Mouse (Mus musculus): ENCODE measurements around the gene Cela3b.

DNA sequence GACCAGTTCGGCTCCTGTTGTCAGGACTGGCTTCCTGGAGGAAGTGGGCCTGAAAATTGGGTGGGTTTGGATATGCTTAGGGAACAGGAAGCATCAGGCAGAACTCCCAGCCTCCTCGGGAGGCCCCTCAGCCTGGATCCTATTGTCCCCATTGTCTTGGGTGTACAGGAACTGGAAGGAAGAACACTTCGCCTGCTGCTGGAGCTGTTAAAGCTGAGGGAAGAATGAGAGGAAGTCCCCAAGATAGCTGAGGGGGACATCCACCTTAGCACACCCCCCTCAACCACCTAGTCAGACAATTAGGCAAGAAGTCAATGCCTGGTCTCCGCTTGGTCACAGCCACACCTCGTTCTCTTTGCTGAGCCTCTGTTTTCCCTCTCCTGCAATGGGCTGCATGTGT is 48.0 kb upstream of the Cela3b start:
- no peak for TF ChIP-seq MAX (IDR thresholded peaks at IDR 0.05; ENCODE audit: low read length)
- TF ChIP-seq POLR2A (IDR thresholded peaks at IDR 0.05; ENCODE audit: low read depth, low read length), result no peak
- no peak for TF ChIP-seq CTCF (conservative IDR thresholded peaks at IDR 0.05 in 1 of 2, IDR thresholded peaks at IDR 0.05 in 1 of 2; ENCODE audit: low read depth in 2 of 2, low read length in 2 of 2)
- TF ChIP-seq POLR2AphosphoS2 (IDR thresholded peaks at IDR 0.05; ENCODE audit: low read depth, low read length), result no peak
- no peak for TF ChIP-seq JUN (IDR thresholded peaks at IDR 0.05; ENCODE audit: insufficient read depth, low read depth, low read length)
- no peak for TF ChIP-seq SIN3A (IDR thresholded peaks at IDR 0.05; ENCODE audit: low read length)
- no peak for TF ChIP-seq GABPA (IDR thresholded peaks at IDR 0.05; ENCODE audit: insufficient replicate concordance, low read depth, low read length)
- TF ChIP-seq TCF12 (IDR thresholded peaks at IDR 0.05; ENCODE audit: low read depth, low read length), result no peak
- TF ChIP-seq CHD2 (IDR thresholded peaks at IDR 0.05; ENCODE audit: low read length), result no peak
- TF ChIP-seq USF1 (IDR thresholded peaks at IDR 0.05; ENCODE audit: low read depth, low read length), result no peak
- no peak for TF ChIP-seq EP300 (IDR thresholded peaks at IDR 0.05; ENCODE audit: low read length)
- no peak for TF ChIP-seq E2F4 (IDR thresholded peaks at IDR 0.05; ENCODE audit: insufficient replicate concordance, low read depth, low read length)
- no peak for TF ChIP-seq UBTF (IDR thresholded peaks at IDR 0.05; ENCODE audit: low read depth, low read length)
- no peak for TF ChIP-seq MAFK (IDR thresholded peaks at IDR 0.05; ENCODE audit: insufficient replicate concordance, low read length)
